Mouse (Mus musculus): Measurements from ENCODE around the gene Arhgap24.
"Not testable (repeated sequence)": the region's sequence is repeated elsewhere in the genome, so short reads cannot be mapped to it uniquely, and the experiment has no call there.

Gene Arhgap24

DNA sequence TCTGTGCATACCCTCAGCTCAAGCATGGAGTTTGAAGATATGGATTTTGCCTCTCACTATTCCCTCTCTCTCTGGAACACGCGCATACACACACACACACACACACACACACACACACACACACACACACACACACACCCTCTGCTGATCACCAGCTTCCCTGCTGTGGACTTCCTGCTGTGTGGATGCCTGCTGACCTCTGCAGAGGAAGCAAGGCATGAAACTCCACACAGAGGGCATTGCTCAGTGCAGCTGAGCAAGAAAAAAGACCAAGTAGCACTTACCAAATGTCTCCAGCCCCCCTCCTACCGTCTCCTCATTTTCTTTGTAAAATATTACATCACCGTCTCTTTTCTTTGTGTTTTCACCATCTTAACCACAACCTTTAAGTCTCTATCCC, 310.1 kb downstream of the Arhgap24 start:
- no peak for DNase-seq (ENCODE audit: low spot score in 2 of 2)

DNA sequence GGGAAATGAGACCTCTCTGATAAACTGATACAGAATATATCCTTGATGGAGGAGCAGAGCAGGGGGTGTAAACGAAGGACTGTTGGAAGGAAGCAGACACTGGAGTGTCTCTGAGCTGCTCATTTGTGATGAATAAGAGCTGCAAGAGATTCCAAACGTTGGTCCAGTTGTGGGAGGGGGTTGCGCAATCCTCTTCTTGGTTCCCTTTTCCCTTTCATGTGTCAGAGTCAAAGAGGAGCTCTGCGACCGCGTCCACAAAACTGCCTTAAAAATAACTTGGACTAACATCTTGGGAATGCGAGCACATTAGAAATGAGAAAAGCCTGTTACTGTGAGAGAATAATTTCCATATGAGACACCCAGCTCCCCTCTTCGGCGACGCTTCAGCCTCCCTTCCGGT, 312.3 kb downstream of the Arhgap24 start:
- peak; percentile 42 to 65 for DNase-seq (ENCODE audit: low spot score in 2 of 2)

DNA sequence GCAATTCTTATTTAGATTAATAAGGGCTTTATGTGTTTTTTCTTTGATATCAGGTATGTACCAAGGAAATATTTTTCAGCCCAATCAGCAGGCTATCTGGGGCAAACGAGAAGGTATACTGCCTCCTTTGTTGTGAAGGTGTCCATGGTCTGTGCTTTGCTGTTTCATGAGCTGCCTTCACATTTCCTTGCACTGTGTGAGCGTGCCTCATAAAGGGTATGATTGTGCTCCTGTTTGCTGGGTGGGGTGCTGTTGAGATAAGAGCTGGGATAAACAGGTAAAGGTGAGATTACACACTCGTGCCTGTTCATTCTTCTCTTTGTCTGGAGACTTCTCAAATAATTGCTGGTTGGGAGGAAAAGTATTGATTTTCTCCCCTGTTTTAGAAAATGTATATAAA, 320.3 kb downstream of the Arhgap24 start:
- no peak for DNase-seq (ENCODE audit: low spot score in 2 of 2)

DNA sequence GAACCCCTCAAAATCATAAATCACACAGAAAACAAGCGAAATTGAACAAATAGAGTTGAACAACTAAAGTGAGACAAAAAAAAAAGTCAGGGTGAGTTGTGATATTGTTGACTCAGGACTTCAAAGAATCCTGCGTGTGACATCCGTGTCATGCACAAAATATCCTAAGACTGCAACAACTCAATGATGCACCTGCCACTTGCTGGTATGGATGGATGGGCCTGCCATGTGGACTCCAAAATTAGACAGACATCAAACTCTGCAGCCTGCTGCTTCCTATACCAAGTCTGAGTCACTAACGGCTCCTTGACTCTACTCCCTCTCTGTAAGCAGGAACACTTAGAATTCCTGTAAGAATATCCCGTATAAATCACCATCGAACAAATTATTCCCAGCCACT, 321.6 kb downstream of the Arhgap24 start:
- DNase-seq (ENCODE audit: low spot score in 2 of 2) = no peak

DNA sequence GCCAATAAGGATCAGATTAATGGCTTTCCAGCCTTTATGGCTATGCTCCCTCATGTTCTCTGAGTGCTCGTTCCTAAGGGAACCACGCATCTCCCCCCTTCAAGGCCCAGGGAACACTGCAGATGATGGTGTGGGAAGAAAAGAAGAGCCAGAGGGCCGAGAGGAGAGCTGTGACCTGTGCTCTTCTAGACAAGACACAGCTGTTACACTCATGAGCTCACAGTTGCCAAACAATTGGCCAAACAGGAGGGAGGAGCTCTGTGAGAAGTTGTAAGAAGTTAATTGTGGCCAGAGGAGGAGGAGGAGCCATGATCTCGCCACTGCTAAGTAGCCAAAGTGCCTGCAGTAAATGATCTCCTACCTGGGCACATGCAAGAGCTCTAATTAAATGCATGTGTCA, 322.5 kb downstream of the Arhgap24 start:
- peak; percentile 49 to 55 for DNase-seq (ENCODE audit: low spot score in 2 of 2)

DNA sequence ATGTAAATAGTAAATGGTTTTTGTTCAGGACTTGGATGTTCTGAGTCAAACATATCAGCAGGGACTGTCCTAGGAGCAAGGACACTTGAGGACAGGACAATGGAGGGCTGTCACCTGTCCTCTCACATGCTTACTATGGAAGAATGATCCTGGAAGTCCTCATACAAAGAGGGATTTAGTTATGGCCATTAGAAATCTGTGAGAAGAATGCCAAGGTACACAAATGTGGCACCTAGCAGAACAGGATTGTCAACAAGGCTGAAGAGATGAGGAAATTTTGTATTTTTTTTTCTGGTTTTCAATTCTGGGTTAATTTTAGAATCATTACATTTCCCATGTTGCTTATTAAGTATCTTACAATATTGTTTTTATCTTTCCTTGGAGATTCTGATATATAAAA, 326.3 kb downstream of the Arhgap24 start:
- DNase-seq (ENCODE audit: low spot score in 2 of 2) = no peak

DNA sequence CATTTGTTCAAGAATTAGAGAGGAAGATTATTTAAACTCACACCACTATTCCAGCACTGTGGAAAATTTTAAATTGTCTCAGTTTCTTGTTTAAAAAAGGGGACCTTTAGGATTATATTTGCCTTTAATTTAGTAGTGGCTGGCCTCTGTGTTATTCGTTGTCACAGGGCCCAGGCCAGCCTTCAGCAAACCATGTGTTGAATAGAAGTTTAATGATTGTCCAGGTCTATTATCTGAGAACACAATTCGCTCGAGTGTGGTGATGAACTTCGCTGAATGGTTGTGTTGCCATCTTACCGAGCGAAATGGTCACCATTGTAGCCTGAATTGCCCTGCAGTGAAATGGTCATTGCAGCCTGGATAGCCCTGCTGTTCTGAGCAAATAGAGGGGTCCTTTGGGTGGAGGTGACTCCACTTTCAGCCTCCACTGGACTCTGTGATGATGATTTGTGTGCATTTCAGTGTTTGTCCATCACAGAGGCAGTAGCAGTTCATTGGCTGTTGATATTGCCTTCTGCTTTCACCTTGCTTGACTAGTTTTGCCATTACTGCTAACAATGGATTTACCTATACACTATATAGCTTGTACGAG, 329.3 kb downstream of the Arhgap24 start:
- no peak for DNase-seq (ENCODE audit: low spot score in 2 of 2)

DNA sequence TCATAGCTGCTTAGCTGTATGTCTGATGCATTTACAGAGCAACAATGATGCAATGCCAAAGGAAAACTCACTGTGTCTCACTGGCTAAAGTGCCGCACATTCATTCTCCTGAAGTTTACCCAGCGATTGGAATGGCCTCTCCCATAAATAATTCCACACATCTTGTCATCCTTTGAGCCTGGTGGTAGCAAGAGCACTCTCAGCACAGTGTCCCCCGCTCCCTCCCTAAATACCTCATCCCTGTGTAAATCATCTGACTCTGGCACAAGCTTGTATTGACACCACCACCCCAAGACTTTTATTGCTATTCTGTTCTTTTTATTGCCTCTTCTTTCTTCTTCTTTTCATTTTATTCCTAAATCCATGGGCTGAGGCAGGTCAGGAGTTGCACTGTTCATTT, 332.1 kb downstream of the Arhgap24 start:
- no peak for DNase-seq (ENCODE audit: low spot score in 2 of 2)

DNA sequence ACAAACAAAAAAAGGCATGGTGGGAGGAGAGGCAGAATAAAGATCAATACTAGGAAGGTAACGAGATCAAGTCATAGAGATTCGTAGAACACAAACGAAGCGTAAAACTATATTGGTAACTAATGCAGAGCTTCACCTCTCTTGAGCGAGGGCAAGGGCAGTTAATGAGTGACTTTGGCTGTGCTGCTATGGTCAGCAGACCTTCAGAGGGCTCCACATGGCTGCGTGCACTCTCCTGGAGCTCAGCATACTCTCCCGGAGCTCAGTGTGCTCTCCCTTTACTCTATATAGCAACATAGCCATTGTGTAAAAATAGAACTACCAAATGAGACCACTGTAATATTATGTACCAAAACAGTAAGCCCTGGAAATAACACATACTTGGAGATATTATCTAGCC, 336.4 kb downstream of the Arhgap24 start:
- DNase-seq (ENCODE audit: low spot score in 2 of 2) = peak; percentile 14 to 17

DNA sequence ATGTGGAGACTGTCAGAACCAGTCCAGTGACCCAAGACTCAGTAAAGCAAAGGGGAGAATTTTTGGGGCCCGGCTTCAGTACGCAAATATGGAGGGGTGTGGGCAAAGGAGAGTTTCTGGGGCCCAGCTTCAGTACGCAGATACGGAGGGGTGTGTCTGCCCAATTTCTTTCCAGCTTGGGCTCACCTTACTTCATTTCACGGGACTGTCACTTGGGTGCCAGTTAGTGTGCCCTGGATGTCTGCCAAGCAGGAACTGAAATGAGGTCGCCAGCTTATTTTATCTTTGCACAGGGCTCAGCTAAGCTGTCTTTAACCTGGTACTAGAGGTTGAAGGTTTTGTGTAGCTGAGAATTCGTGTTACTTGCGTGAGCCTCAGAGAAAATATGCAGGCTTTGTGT, 344.3 kb downstream of the Arhgap24 start:
- peak; percentile 38 to 70 for DNase-seq (ENCODE audit: low spot score in 2 of 2)

DNA sequence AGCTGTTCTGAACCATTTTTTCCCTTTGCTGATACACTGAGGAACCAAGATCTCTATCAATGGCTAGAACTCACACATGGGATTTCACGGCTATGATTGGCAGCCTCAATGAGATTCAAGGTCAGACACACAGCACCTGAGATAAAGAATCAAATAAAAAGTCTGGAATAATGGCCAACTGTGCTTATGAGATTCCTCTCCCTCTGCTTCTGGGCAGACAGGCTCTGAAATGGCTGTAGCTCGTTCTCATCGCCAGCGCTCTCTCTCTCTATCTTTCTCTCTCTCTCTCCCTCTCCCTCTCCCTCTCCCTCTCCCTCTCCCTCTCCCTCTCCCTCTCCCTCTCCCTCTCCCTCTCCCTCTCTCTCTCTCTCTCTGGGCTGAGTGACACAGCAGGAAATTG, 357.9 kb downstream of the Arhgap24 start:
- DNase-seq (ENCODE audit: low spot score in 2 of 2) = no peak

DNA sequence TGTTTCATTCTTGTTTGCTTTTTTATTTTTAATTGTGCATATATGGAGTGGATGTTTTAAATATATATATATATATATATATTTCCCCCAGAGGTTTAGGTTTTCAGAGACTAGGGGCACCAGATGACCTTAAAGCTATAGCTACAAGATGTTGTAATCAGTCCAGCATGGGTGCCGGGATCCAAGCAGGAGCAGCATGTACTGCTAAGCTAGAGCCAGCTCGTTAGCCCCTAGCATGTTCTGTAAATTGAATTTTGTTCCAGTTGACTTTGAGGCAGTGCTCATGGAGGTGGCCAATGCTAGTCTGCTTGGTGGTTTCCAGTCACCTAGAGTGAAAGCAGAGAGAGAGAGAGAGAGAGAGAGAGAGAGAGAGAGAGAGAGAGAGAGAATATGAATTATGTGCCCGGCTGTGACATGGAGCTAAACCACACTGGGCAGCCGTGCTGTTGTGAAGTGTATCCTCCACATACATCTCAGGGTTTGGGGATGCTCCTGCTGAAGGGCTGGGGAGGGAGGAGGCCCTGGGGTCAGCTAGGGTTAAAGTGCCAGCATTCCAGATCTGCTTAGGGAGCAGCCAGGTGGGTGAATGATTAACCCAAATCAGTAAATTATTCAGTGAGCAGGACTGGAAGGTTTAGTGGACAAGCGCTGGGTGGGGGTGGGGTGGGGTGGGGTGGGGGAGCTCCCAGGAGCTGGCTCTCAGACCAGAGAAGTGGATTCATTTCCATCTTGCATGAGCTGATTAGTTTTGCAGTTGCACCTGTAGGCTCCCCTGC, 362.9 kb downstream of the Arhgap24 start:
- DNase-seq (ENCODE audit: low spot score in 2 of 2) = no peak

DNA sequence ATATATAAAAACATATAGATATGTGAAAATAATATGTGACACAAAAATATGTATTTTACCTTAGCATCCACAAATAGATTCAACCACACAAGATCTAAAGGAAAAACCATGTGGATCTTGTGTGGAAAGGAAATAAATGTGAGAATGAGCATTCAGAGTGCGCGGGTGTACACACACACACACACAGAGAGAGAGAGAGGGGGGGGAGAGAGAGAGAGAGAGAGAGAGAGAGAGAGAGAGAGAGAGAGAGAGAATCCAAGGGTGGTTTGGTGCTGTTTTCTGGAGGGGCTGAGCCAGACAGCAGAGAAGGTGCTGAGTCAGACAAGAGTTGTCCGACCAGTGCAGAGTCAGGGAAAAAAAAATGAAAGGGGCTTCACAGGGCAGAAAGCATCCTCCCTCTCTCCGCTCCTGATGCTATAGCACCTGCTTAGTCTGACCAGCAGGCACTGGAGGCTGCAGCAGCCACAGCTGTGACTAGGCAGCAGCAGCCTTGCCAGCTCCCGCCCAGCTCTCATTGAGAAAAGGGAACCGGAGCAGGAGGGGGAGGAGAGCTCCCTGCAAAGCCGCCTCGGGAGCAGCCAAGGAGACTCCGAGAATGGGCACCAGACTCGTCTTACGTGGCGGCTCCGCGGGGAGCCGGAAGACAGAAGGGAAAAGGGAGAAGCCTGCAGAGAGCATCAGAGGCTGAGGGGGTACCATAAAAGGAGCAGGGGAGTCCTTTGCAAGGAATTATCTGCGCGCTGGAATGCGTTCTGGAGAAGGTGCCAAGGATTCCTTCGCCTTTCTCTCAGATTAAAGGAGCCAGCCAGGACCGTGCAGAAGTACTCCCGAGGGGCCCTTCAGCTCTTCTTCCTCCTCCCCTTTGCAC, 363.8 kb downstream of the Arhgap24 start:
- peak; percentile 65 to 68 for DNase-seq (ENCODE audit: low spot score in 2 of 2)

DNA sequence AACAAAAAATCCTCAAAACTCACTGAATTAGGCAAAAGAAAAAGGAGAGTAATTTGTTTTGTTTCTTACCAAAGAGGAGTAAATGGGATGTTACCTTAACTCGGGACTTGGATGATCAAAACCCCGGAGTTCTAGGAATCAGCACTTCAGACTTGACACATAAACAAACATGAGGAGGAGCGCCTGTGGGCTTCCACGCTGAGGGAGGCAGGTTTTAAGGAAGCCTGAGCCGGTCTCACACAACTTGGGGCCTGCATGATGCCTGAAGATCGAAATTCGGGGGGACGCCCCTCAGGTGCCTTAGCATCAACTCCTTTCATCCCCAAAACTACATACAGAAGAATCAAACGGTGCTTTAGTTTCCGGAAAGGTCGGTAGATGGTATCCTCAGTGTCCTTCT, 364.6 kb downstream of the Arhgap24 start:
- DNase-seq (ENCODE audit: low spot score in 2 of 2) = no peak

DNA sequence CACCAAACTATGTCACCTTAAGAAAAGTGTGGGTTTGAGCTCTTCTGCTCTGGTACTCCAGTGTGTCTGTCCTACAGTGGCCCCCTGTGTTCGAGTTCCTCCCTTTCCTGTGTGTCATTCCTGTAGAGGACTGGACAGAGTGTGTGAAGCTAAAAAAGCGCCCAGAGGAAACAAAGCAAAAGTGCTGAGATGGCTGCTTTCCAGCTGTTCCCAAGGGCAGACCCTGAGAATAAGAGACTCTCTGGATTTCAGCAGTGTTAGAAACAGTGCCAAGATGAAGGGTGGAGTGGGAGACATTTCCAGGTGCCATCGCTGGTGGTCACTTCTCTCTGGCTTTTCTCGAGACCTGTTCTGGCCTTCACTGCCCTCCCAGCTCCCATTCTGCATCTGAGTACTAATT, 366.7 kb downstream of the Arhgap24 start:
- no peak for DNase-seq (ENCODE audit: low spot score in 2 of 2)

DNA sequence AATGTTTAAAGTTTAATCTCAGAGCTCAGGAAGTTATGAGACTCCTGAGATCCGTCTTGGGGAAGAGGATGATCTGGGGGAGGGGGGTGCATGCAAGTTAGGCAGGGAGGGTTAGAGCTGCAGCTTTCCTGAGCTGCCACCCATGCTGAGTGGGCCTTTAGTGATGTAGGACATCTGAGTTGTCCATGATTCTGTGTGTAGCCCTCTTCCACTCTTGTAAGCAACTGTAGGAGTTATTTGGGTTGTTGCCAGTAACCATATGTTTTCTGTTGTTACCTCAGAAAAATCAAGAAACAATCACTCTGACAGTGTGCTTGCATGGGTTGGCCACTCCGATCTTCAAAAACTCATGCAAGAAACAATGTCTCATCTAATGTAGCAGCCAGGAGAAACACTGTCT, 370.6 kb downstream of the Arhgap24 start:
- no peak for DNase-seq (ENCODE audit: low spot score in 2 of 2)

DNA sequence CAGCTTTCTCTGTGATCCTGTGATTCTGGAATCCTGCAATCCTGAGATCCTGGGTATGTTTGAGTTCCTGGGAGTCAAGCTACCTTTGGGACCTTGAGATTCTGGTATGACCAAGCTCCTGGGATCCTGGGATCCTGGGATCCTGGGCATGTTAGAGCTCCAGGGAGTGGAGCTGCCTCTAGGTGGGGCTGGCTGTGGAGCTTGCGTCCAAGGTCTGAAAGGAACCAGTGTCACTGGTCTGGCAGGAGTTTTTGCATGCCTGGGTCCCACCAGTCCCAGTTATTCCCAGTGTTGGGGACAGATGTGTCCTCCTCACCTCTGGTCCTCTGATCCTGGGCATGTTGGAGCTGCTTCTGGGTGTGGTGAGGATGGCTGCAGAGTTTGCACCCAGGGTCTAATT, 372.6 kb downstream of the Arhgap24 start:
- no peak for DNase-seq (ENCODE audit: low spot score in 2 of 2)

DNA sequence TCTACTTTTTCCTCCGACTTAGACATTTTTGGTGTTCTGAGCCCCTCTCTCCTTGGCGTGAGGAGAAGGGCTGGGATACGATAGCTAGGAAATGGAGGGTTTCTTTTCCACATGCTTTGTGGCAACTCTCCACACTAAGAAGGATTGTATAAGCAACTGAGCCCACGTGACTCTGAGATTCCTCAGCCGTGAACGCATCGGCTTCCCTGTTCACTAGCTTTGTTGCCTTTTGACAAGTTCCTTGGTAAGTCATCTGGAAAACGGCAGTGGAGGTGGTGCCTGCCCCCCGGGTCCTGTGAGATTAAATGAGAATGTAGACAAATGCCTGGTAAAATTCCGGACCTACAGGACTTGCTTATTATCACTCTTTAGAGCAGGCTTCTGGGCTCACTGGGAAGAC, 374.6 kb downstream of the Arhgap24 start:
- no peak for DNase-seq (ENCODE audit: low spot score in 2 of 2)

DNA sequence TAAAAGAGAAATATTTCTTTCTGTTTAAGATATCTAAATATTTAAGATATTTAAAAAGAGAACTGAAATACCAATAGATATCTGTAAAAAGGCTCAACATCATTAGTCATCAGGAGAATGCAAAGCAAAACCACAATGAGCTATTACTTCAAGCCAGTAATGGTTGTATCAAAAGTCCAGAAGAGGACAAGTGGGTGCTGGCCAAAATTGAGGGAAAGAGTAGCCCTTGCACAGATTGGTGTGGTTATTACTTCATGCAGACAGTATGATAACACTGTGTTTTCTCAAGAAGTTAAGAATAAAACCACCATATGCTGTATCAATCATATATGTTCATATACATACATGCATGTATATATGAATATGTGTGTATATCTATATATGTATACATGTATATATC, 376.9 kb downstream of the Arhgap24 start:
- DNase-seq (ENCODE audit: low spot score in 2 of 2) = no peak

DNA sequence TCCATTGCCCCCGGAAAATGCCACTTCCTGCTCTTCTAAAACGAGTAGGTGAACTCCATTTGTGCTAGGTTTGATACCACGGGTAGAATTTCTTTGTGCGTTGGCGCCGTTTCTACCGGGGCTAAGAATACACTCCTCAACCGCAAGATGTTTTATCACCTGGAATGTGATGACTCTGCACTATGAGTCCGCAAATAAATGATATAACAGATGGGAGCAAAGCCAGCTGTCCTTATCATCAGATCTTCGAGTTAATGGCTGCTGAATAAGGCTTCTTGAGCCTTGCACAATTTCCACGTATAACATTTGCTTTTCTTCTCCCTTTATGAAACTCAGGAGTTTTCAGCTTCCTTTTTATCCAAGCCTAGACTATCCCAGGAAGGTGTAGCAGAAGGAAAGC, 378.6 kb downstream of the Arhgap24 start:
- no peak for DNase-seq (ENCODE audit: low spot score in 2 of 2)

DNA sequence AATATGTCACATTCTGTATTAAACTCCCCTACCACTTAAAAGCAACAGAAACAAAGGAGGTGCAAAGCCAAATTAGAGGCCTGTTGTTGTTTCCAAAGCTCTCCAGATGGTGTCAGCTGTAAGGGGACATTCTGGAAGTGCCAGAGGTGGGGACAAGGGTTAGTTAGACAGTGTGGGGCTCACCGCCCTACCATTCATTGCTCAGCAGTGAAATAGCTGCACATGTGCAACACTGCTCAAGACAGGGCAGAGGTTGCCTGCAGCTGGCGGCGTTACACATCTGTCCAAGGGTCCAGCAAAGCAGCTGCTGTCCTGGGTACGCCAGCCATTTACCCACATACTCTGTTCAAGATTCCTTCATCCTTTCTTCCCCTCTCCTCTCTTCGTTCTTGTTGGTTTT, 387.0 kb downstream of the Arhgap24 start:
- no peak for DNase-seq (ENCODE audit: low spot score in 2 of 2)

DNA sequence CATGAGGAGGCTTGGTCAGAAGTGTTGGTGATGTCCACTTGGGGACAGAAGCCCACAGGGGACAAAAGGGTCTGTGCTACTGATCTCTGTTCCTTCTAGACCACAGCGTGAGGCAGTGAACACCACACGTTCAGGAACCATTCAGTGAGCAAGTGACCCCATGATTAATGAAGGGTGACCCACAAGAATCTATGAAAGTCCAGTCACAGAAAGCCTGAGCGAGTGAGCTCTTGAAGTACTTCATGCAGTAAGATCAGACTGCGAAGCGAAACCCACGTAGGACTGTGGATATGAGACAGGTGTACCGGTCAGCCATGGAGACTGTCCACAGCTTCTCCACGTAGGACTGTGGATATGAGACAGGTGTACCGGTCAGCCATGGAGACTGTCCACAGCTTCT, 391.8 kb downstream of the Arhgap24 start:
- not testable (repeated sequence) for DNase-seq (ENCODE audit: low spot score in 2 of 2)
